Mouse (Mus musculus) forebrain, embryonic 12.5 days (tissue): ENCODE results near the gene Rad9b. TPM values are rescaled to one million over a fixed set of nuclear protein-coding genes. Genes with fewer than 3 reads are reported as not detected.

ENCODE experiments used
- ATAC-seq: fragments of 200-750 bp; cut with Nextera tagmentation; 2 replicates; pipeline ENCODE4 v1.8.0; 2017; ENCODE audit warnings: moderate TSS enrichment; ENCODE audit not compliant: low FRiP score
- H3K27ac ChIP-seq: fragments of 300-500 bp; sonication (generic); 2 replicates; pipeline ENCODE4 v1.5.1; 2016; ENCODE audit warnings: mild to moderate bottlenecking
- H3K27me3 ChIP-seq: fragments of 300-500 bp; sonication (generic); 2 replicates; pipeline ENCODE4 v1.6.1; 2016; ENCODE audit warnings: mild to moderate bottlenecking
- H3K36me3 ChIP-seq: fragments of 300-500 bp; sonication (generic); replicated peaks from 2 replicates; pipeline ENCODE4 v1.6.1; 2016; ENCODE audit warnings: mild to moderate bottlenecking
- H3K4me1 ChIP-seq: fragments of 300-500 bp; sonication (generic); 2 replicates; pipeline ENCODE4 v1.6.1; 2016
- H3K4me2 ChIP-seq: fragments of 300-500 bp; sonication (generic); 2 replicates; pipeline ENCODE4 v1.6.1; 2016; ENCODE audit warnings: mild to moderate bottlenecking, moderate library complexity
- H3K4me3 ChIP-seq: fragments of 300-500 bp; sonication (generic); replicated peaks from 2 replicates; pipeline ENCODE4 v1.5.1; 2016; ENCODE audit warnings: mild to moderate bottlenecking
- H3K9ac ChIP-seq: fragments of 300-500 bp; sonication (generic); 2 replicates; pipeline ENCODE4 v1.6.1; 2016; ENCODE audit warnings: mild to moderate bottlenecking
- H3K9me3 ChIP-seq: fragments of 300-500 bp; sonication (generic); 2 replicates; pipeline ENCODE4 v1.6.1; 2016
- WGBS: fragments of 180-500 bp; shearing (Covaris S2); methylation state at CpG from one replicate; pipeline ENCODE4 v1.1.7; 2016; 5-methylcytosine and 5-hydroxymethylcytosine counted together
- polyA plus RNA-seq: library from polyadenylated mRNA; unstranded; fragments of >200 nt; fragmentation: Nextera tagmentation; extraction: Ambion mirVana; gene quantifications from 2 replicates; pipeline ENCODE4 v1.2.1, GENCODE M21; 2016

Rad9b gene
- polyA plus RNA-seq, 1 experiment from 2014 or later: 15.8 TPM

DNA sequence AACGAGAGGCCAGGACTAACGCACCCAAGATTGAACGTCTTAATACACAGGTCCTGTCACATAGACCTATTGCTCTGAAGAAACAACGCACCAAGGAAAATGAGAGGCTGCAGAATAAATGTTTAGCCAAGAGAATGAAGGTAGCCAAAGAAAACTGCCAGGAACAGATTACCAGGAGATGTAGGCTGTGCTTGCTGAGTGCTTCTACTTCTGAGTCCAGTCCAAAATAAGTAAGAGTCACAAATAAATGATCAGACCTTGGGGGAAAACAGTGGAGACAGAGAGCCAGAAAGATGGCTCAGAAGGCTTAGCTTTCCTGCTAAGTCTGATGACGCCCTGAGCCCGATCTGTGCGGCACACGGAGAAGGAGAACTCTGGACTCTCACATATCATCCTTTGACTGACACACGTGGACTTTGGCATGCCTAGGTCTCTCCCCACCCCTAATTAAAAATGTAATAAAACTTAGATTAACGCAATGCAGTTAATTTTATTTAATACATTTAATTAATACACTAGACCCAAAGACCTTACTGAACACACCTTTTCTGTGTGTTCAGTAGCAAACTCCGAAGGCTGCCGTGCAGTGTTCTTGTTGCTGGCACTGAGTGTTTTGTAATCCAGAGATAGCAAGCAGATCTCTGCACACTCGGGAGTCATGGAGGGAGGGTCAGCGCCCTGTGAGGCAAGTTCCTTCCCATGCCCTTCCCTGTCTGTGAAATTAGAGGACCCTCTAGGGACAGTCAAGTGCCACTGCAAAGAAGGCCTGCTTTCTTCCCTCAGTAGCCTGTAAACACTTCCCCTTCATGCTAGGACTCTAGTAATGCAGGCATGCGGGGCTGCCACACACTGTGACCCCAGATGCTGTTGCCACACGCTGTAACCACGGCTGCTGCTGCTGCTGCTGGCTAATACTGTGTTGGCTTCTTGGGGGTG lies 51.0 kb downstream of the Rad9b start:
- no peak overlapping the region for H3K27ac ChIP-seq
- no peak overlapping the region for H3K4me3 ChIP-seq
- no peak overlapping the region for H3K4me2 ChIP-seq
- H3K4me1 ChIP-seq: peaks cover 13% of the 10 kb centered on the region; the same call in 1 of the 2 replicates
- H3K9ac ChIP-seq: no peak overlapping the region
- WGBS: 79% methylated on average over 17 of the region's 17 CpGs
- ATAC-seq: no peak
- H3K27me3 ChIP-seq: no peaks in the 10 kb centered on the region
- H3K36me3 ChIP-seq: peaks cover 2% of the 10 kb centered on the region
- H3K9me3 ChIP-seq: no peaks in the 10 kb centered on the region

DNA sequence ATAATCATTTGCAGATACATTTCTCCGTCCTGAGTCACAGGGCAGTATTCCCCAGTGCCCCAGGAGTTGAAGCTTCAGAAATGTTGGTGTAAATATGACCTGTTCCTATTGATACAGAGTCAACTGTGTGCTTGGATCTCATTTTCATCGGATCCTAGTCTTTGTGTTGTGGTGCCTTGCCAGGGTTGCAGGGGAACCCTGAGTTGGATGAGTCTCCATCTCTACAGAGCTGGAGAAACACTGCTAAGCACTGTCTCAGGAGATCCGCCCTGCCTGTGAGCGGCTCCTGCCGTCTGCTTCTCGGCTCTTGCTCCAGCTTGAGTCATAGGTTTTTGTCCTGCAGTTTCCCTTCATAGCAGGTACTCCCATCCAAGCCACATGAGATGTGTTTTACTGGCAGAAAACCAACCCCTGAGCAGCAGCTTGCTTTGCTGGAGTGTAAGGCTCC lies 53.9 kb downstream of the Rad9b start:
- H3K9ac ChIP-seq: no peak overlapping the region
- no peaks in the 10 kb centered on the region for H3K9me3 ChIP-seq
- WGBS: 95% methylated on average over 6 of the region's 6 CpGs
- no peaks in the 10 kb centered on the region for H3K27me3 ChIP-seq
- no peak overlapping the region for H3K4me2 ChIP-seq
- no peak overlapping the region for H3K4me3 ChIP-seq
- no peaks in the 10 kb centered on the region; the same call in 1 of the 2 replicates for H3K36me3 ChIP-seq
- H3K4me1 ChIP-seq: peaks cover 19% of the 10 kb centered on the region
- no peak overlapping the region for H3K27ac ChIP-seq
- no peak for ATAC-seq

DNA sequence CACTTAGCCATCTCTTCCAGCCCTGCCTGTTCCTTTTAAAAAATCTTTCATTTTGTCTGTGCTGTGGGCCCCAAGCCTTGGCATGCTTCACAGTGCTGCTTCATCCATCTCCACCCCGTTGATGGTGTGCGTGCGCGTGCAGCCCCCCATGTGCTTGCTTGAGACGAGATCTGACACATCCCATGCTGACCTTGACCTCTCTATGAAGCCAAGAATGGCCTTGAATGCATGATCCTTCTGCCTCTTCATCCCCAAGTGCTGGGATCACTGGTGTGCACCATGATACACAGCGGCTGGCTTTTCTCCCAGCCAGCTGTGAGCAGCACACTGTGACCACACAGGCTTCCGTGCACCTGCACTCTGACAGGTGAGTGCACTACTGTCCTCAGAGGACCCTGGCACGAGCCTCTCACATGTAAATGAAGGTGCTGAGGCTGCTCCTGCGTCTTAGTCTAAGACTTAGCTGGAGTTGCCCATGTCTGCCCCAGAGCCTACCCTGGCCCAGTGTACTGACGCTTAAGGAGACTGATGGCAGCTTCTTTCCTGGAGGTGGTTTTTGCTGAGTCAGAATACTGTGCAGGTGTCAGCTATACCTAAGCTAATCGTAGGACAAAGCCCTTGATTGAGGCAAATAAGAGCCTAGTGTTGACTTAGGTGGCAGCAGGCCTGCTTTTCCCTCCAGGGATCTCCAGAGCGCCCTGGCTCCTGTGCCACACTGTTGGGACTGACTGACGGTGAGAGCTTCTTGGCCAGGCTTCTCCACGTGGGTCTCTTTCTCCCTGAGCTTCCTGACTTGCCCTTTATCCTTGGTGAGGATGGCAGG lies 58.7 kb downstream of the Rad9b start:
- WGBS: 79% methylated on average over 14 of the region's 14 CpGs
- no peaks in the 10 kb centered on the region for H3K9me3 ChIP-seq

DNA sequence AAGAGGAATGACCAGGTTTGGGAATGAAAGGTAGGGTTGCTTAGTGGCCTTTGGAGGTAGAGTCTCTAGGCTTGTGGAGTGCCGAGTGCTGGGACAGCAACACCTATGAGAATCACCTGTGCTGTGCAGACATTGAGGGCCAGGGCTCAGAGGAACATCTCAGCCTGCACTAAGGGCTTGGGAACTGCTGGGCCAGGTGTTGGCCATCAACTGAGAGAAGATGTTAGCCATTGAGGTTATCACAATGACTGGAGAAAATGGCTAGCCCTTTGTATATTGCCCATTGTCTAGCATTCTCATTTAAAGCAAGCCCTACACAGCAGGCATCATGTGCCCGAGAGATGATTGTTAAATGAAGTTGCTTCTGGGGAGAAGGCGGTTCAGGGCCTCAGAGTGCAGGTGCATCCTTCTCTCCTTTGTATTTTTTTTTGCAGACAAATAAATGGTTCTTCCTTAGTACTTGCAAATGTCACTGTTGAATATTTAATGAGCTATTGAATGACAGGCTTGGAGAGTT lies 59.8 kb downstream of the Rad9b start:
- H3K4me1 ChIP-seq: peaks cover 36% of the 10 kb centered on the region
- ATAC-seq: no peak
- 0 out of 2 replicates have a peak, but pooled peaks cover 7% of the 10 kb centered on the region for H3K9me3 ChIP-seq
- no peak overlapping the region for H3K9ac ChIP-seq
- peak overlapping the region; percentile 62 for H3K27ac ChIP-seq
- no peak overlapping the region for H3K4me2 ChIP-seq
- H3K4me3 ChIP-seq: no peak overlapping the region
- H3K36me3 ChIP-seq: no peaks in the 10 kb centered on the region
- WGBS: 50% methylated on average over 3 of the region's 3 CpGs
- H3K27me3 ChIP-seq: no peaks in the 10 kb centered on the region

More for the DNA sequence above, 58.7 kb downstream of the Rad9b start:
- no peak overlapping the region for H3K9ac ChIP-seq
- H3K4me3 ChIP-seq: no peak overlapping the region
- no peaks in the 10 kb centered on the region; the same call in 1 of the 2 replicates for H3K36me3 ChIP-seq
- H3K4me2 ChIP-seq: no peak overlapping the region
- no peaks in the 10 kb centered on the region for H3K27me3 ChIP-seq
- no peak for ATAC-seq
- no peak overlapping the region for H3K27ac ChIP-seq
- H3K4me1 ChIP-seq: peaks cover 36% of the 10 kb centered on the region

DNA sequence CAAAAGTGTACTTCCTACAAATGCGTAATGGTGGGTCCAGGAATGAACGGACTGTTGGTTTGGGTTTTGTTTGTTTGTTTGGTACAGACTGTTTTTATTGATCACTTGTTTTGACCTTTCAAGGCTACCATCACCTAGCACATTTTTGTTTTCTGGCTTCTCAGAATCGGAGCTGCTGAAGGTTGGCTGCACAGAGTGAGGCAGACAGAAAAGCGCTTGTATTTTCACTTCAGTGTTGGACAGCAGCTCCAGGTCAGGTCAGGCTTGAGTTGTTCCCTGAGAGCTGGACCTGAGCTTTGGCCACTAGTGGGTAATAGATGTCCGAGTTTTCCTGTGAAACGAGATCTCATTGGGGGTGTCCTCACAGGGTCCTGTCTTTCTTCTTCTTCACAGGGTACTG lies 60.9 kb downstream of the Rad9b start:
- Histone ChIP-seq H3K9ac (no peak overlapping the region), H3K36me3 (peaks cover 5% of the 10 kb centered on the region; the same call in 1 of the 2 replicates), H3K4me3 (no peak overlapping the region), H3K27me3 (no peaks in the 10 kb centered on the region), H3K4me1 (peaks cover 36% of the 10 kb centered on the region), H3K27ac (no peak overlapping the region), H3K4me2 (no peak overlapping the region), H3K9me3 (0 out of 2 replicates have a peak, but pooled peaks cover 7% of the 10 kb centered on the region)
- WGBS: 79% methylated on average over 6 of the region's 6 CpGs
- no peak for ATAC-seq

DNA sequence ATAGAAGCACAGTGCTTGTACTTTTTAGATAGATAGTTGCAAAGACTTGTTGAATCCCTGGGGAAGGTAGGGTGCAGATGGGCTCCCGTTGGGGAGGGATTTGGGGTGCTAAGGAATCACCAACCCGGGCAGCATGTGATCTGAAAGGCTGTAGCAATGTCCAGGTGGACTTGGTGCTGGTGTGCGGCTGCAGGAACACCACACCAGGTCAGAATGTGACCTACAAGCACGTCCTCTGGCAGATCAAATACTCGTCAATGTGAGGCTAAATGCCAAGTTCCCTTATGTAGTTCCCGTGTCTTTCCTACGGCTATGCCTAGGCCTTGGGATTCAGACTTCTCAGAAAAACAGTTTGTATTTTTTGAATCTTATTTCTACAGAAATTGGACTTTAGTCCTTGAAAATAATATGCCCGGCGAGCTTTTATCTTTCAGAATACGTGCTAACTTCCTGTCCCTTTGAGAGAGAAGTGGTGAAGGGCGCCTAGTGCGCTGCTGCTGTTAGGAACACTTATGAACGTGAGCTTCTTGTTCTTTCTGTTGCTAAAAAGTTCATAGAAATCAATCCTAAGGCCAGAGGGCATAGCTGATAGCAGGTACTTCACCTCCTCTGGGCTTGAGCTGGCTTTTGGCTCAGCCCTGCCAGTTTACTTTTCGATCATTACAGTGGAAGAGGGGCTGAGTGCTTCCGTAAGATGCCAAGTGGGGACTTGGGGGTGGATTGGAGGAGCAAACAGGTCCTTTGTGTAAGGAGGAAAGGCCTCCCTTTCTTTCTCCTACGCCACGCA lies 62.3 kb downstream of the Rad9b start:
- peaks cover 16% of the 10 kb centered on the region for H3K36me3 ChIP-seq
- H3K27ac ChIP-seq: no peak overlapping the region
- no peak for ATAC-seq
- 0 out of 2 replicates have a peak, but pooled peaks cover 7% of the 10 kb centered on the region for H3K9me3 ChIP-seq
- WGBS: 76% methylated on average over 17 of the region's 17 CpGs
- H3K4me1 ChIP-seq: peaks cover 36% of the 10 kb centered on the region
- no peak overlapping the region for H3K9ac ChIP-seq
- no peak overlapping the region for H3K4me3 ChIP-seq
- no peaks in the 10 kb centered on the region for H3K27me3 ChIP-seq
- no peak overlapping the region for H3K4me2 ChIP-seq

DNA sequence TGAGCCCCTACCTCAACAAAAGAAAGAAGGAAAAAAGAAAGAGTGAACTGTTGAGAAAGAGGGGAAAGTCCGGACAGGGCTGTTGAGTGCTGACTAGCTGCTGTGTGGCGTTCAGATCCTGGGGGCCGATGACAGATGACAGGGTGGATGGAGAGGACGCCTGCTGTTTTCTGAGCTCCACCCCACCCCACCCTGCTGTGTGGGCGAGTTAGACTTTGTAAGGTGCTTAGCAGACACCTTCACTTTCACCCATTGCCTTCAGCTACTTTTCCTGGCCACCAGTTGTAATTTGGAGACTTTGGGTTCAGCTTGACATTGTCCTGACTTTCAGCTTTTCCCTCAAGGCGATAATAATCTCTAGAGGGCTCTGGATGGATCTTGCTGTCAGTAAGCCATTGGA lies 62.9 kb downstream of the Rad9b start:
- Histone ChIP-seq H3K4me2 (no peak overlapping the region), H3K9me3 (0 out of 2 replicates have a peak, but pooled peaks cover 7% of the 10 kb centered on the region), H3K27me3 (no peaks in the 10 kb centered on the region), H3K4me3 (no peak overlapping the region), H3K36me3 (peaks cover 16% of the 10 kb centered on the region), H3K4me1 (peaks cover 39% of the 10 kb centered on the region), H3K9ac (no peak overlapping the region), H3K27ac (no peak overlapping the region)
- no peak for ATAC-seq
- 65% methylated on average over 6 of the region's 6 CpGs for WGBS

DNA sequence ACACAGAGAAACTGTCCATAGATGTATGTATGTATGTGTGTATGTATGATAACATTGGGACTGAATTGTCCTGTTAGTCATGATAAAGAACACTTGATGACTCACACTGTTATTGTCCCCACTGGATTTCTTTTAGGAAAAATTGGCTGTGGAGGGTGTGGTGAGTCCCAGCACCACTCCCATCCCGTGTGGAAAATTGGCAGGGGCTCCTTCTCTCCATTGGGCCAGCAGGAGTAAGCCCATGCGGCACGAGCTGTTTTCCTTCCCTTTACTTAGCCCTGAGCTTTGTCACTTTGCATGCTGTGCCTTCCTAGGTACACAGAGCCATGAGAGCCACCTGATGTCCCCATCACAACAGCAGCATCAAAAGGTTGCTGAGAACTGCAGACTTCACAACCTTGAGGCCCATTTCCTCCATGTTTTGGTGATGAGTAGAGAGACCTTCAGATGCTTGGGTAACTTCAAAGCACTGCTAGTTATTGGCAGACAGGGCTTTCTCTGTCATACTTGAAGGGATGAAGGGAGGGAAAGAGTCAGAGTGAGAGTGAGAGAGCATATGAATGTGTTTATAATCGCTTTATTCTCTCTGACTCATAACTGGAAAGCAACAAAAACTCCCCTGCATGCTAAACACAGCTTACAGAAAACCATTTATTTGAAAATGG lies 65.8 kb downstream of the Rad9b start:
- no peaks in the 10 kb centered on the region for H3K27me3 ChIP-seq
- H3K27ac ChIP-seq: no peak overlapping the region
- WGBS: 87% methylated on average over 4 of the region's 4 CpGs

DNA sequence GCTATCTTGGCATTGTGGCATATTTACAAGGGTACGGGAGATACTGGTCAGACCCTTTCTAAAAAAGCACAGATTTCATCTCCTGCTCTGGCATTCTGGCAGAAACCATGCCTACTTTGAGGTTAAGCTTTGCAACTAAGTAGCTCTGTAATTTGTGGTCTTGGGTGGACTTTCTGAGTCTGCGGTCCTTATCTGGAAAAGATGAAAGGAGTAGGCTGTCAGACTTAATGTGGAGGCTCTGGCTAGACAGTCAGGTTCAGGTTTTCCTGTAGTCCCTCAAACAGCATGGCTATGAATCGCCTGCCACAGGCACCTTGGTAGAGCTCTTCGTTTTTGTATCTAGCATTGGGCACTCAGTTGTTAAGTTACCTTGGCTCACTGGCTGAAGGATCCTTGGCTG lies 67.0 kb downstream of the Rad9b start:
- no peaks in the 10 kb centered on the region for H3K27me3 ChIP-seq
- 94% methylated on average over 4 of the region's 4 CpGs for WGBS
- ATAC-seq: no peak
- no peak overlapping the region for H3K27ac ChIP-seq
- 0 out of 2 replicates have a peak, but pooled peaks cover 7% of the 10 kb centered on the region for H3K9me3 ChIP-seq
- peaks cover 16% of the 10 kb centered on the region for H3K36me3 ChIP-seq
- no peak overlapping the region for H3K4me2 ChIP-seq
- no peak overlapping the region for H3K9ac ChIP-seq
- no peak overlapping the region for H3K4me3 ChIP-seq
- H3K4me1 ChIP-seq: peaks cover 22% of the 10 kb centered on the region

More for the DNA sequence above, 65.8 kb downstream of the Rad9b start:
- no peak for ATAC-seq
- Histone ChIP-seq H3K4me3 (no peak overlapping the region), H3K9me3 (0 out of 2 replicates have a peak, but pooled peaks cover 7% of the 10 kb centered on the region), H3K4me1 (peaks cover 31% of the 10 kb centered on the region), H3K4me2 (no peak overlapping the region), H3K36me3 (peaks cover 16% of the 10 kb centered on the region), H3K9ac (no peak overlapping the region)

DNA sequence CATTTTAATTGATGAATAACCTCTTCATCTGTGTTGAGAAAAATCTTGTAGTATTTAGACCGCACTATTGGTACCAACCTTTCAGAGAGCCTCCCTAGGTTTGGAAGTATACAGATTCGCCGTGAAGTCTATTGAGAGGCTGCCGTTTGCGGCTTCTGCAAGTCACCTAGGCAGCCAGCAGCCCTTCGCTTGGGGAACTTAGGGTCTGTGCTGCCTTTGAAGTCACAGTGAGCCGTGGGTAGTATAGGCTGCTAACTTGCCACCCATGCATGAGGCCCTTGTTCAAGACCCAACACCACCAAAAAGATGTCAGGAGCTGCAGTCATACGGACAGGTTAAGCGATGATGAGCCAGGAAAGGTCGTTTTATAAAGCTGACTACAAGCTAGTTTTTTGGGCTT lies 67.8 kb downstream of the Rad9b start:
- no peak overlapping the region for H3K9ac ChIP-seq
- peaks cover 16% of the 10 kb centered on the region for H3K36me3 ChIP-seq
- no peaks in the 10 kb centered on the region for H3K27me3 ChIP-seq
- H3K4me2 ChIP-seq: peak overlapping the region; percentile 99
- no peak overlapping the region for H3K4me3 ChIP-seq
- H3K27ac ChIP-seq: no peak overlapping the region
- 0 out of 2 replicates have a peak, but pooled peaks cover 7% of the 10 kb centered on the region for H3K9me3 ChIP-seq
- peaks cover 16% of the 10 kb centered on the region for H3K4me1 ChIP-seq
- 87% methylated on average over 10 of the region's 10 CpGs for WGBS
- ATAC-seq: no peak

DNA sequence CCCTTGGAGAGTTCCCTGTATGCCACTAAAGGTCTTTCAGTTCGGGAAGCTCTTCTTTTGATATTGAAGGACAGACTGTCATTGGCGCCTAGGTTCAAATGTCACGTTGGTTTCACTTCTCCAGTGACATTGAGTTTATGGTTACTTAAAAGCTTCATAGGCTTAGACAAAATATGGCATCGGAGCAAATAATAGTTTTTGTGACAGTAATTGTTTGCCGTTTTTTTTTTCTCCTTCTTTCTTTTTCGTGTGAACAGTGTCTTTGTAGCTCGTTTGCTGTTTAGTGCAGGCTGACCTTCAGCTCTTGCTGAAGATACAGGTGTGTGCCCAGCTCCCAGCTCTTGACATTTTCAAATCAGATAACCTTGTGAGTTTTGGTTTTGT lies 68.3 kb downstream of the Rad9b start:
- 60% methylated on average over 7 of the region's 7 CpGs for WGBS
- Histone ChIP-seq H3K4me1 (peaks cover 20% of the 10 kb centered on the region), H3K4me2 (peak overlapping the region; percentile 99), H3K27me3 (peaks cover 3% of the 10 kb centered on the region), H3K9me3 (0 out of 2 replicates have a peak, but pooled peaks cover 7% of the 10 kb centered on the region), H3K4me3 (peak overlapping the region; percentile 99), H3K9ac (peak overlapping the region; percentile 94), H3K36me3 (peaks cover 16% of the 10 kb centered on the region), H3K27ac (no peak overlapping the region)
- no peak for ATAC-seq
